Mouse (Mus musculus) lung, embryonic 15.5 days (tissue): ENCODE data around the gene Myl4. TPM values are rescaled to one million over a fixed set of nuclear protein-coding genes. Genes with fewer than 3 reads are reported as not detected.
"Not testable (repeated sequence)": the region's sequence is repeated elsewhere in the genome, so short reads cannot be mapped to it uniquely, and the experiment has no call there.

Experiments
- ATAC-seq: fragments of 200-750 bp; cut with Nextera tagmentation; 2 replicates; pipeline ENCODE4 v1.8.0; 2017; ENCODE audit warnings: moderate number of reproducible peaks, borderline replicate concordance; ENCODE audit not compliant: low FRiP score, low TSS enrichment; ENCODE audit errors: extremely low read depth
- H3K27ac ChIP-seq: fragments of 300-500 bp; sonication (generic); 2 replicates; pipeline ENCODE4 v1.5.1; 2015; ENCODE audit warnings: moderate library complexity, mild to moderate bottlenecking, inconsistent platforms
- H3K27me3 ChIP-seq: fragments of 300-500 bp; sonication (generic); 2 replicates; pipeline ENCODE4 v1.6.1; 2015; ENCODE audit warnings: inconsistent platforms
- H3K36me3 ChIP-seq: fragments of 300-500 bp; sonication (generic); 2 replicates; pipeline ENCODE4 v1.6.1; 2015; ENCODE audit warnings: inconsistent platforms
- H3K4me1 ChIP-seq: fragments of 300-500 bp; sonication (generic); 2 replicates; pipeline ENCODE4 v1.6.1; 2015; ENCODE audit warnings: inconsistent platforms
- H3K4me2 ChIP-seq: fragments of 300-500 bp; sonication (generic); 2 replicates; pipeline ENCODE4 v1.6.1; 2015; ENCODE audit warnings: inconsistent platforms, mild to moderate bottlenecking, moderate library complexity
- H3K4me3 ChIP-seq: fragments of 300-500 bp; sonication (generic); 2 replicates; pipeline ENCODE4 v1.5.1; 2015; ENCODE audit warnings: mild to moderate bottlenecking, inconsistent platforms
- H3K9ac ChIP-seq: fragments of 300-500 bp; sonication (generic); 2 replicates; pipeline ENCODE4 v1.6.1; 2015; ENCODE audit warnings: inconsistent platforms
- H3K9me3 ChIP-seq: fragments of 300-500 bp; sonication (generic); 2 replicates; pipeline ENCODE4 v1.6.1; 2016; ENCODE audit warnings: inconsistent platforms
- WGBS: fragments of 180-500 bp; shearing (Covaris S2); methylation state at CpG from one replicate; pipeline ENCODE4 v1.1.7; 2015; 5-methylcytosine and 5-hydroxymethylcytosine counted together
- polyA plus RNA-seq: library from polyadenylated mRNA; unstranded; fragments of >200 nt; fragmentation: Nextera tagmentation; extraction: Ambion mirVana; gene quantifications from 2 replicates; pipeline ENCODE4 v1.2.1, GENCODE M21; 2015

Myl4 gene
- polyA plus RNA-seq, 1 experiment from 2014 or later = 133 TPM

- Histone ChIP-seq H3K4me2 (no peak overlapping the region), H3K36me3 (no peaks in the 10 kb centered on the region), H3K9me3 (no peaks in the 10 kb centered on the region), H3K27me3 (no peaks in the 10 kb centered on the region), H3K4me1 (no peaks in the 10 kb centered on the region), H3K4me3 (no peak overlapping the region), H3K27ac (no peak overlapping the region), H3K9ac (no peak overlapping the region)
- ATAC-seq = no peak
- 54% methylated on average over 4 of the region's 4 CpGs for WGBS
Measured at GRCm38 (mm10) chr11:104558065-104558464, 7.6 kb downstream of the Myl4 start.

GRCm38 (mm10) chr11:104558651-104559403 is 8.4 kb downstream of the Myl4 start:
- Histone ChIP-seq H3K36me3 (no peaks in the 10 kb centered on the region), H3K4me3 (no peak overlapping the region), H3K4me1 (no peaks in the 10 kb centered on the region), H3K27me3 (no peaks in the 10 kb centered on the region), H3K9ac (no peak overlapping the region), H3K27ac (no peak overlapping the region), H3K4me2 (no peak overlapping the region), H3K9me3 (no peaks in the 10 kb centered on the region)
- WGBS = 59% methylated on average over 4 of the region's 4 CpGs
- no peak for ATAC-seq

- H3K9ac ChIP-seq = no peak overlapping the region
- no peaks in the 10 kb centered on the region for H3K36me3 ChIP-seq
- H3K27ac ChIP-seq = no peak overlapping the region
- 28% methylated on average over 2 of the region's 2 CpGs for WGBS
- H3K27me3 ChIP-seq = no peaks in the 10 kb centered on the region
- no peaks in the 10 kb centered on the region for H3K9me3 ChIP-seq
- ATAC-seq = no peak
- no peaks in the 10 kb centered on the region for H3K4me1 ChIP-seq
- no peak overlapping the region for H3K4me2 ChIP-seq
- H3K4me3 ChIP-seq = no peak overlapping the region
Measured at GRCm38 (mm10) chr11:104560971-104561370, 10.5 kb downstream of the Myl4 start.

GRCm38 (mm10) chr11:104563496-104563895 is 13.0 kb downstream of the Myl4 start:
- H3K4me1 ChIP-seq = peaks cover 4% of the 10 kb centered on the region; the same call in 1 of the 2 replicates
- WGBS = 44% methylated on average over 1 of the region's 1 CpGs
- no peak overlapping the region for H3K27ac ChIP-seq
- H3K27me3 ChIP-seq = no peaks in the 10 kb centered on the region
- ATAC-seq = no peak
- no peak overlapping the region for H3K4me2 ChIP-seq
- no peak overlapping the region for H3K4me3 ChIP-seq
- H3K9ac ChIP-seq = no peak overlapping the region
- H3K9me3 ChIP-seq = no peaks in the 10 kb centered on the region
- no peaks in the 10 kb centered on the region for H3K36me3 ChIP-seq

- H3K36me3 ChIP-seq = no peaks in the 10 kb centered on the region
- no peaks in the 10 kb centered on the region for H3K27me3 ChIP-seq
- peaks cover 8% of the 10 kb centered on the region; the same call in 1 of the 2 replicates for H3K4me1 ChIP-seq
- no peaks in the 10 kb centered on the region for H3K9me3 ChIP-seq
- H3K9ac ChIP-seq = no peak overlapping the region
- ATAC-seq = no peak
- no peak overlapping the region for H3K4me3 ChIP-seq
- WGBS = 64% methylated on average over 9 of the region's 9 CpGs
- H3K4me2 ChIP-seq = no peak overlapping the region
- no peak overlapping the region for H3K27ac ChIP-seq
Measured at GRCm38 (mm10) chr11:104565172-104565571, 14.7 kb downstream of the Myl4 start.

- Histone ChIP-seq H3K27me3 (no peaks in the 10 kb centered on the region), H3K9me3 (no peaks in the 10 kb centered on the region), H3K36me3 (no peaks in the 10 kb centered on the region), H3K4me3 (no peak overlapping the region), H3K9ac (no peak overlapping the region), H3K27ac (no peak overlapping the region), H3K4me2 (no peak overlapping the region), H3K4me1 (peaks cover 8% of the 10 kb centered on the region; the same call in 1 of the 2 replicates)
- WGBS = 84% methylated on average over 6 of the region's 6 CpGs
- ATAC-seq = no peak
Measured at GRCm38 (mm10) chr11:104566097-104566496, 15.6 kb downstream of the Myl4 start.

GRCm38 (mm10) chr11:104566796-104567195 is 16.3 kb downstream of the Myl4 start:
- Histone ChIP-seq H3K4me2 (no peak overlapping the region), H3K9ac (no peak overlapping the region), H3K4me1 (peaks cover 13% of the 10 kb centered on the region; the same call in 1 of the 2 replicates), H3K27me3 (no peaks in the 10 kb centered on the region), H3K27ac (no peak overlapping the region), H3K36me3 (no peaks in the 10 kb centered on the region), H3K9me3 (no peaks in the 10 kb centered on the region), H3K4me3 (no peak overlapping the region)
- no peak for ATAC-seq
- 77% methylated on average over 2 of the region's 2 CpGs for WGBS

GRCm38 (mm10) chr11:104567736-104568135 is 17.3 kb downstream of the Myl4 start:
- Histone ChIP-seq H3K4me2 (no peak overlapping the region), H3K4me1 (peaks cover 21% of the 10 kb centered on the region; the same call in 1 of the 2 replicates), H3K36me3 (no peaks in the 10 kb centered on the region), H3K27me3 (no peaks in the 10 kb centered on the region), H3K9ac (no peak overlapping the region), H3K9me3 (no peaks in the 10 kb centered on the region), H3K27ac (no peak overlapping the region), H3K4me3 (no peak overlapping the region)
- no peak for ATAC-seq
- WGBS = 62% methylated on average over 9 of the region's 9 CpGs

- peaks cover 25% of the 10 kb centered on the region; the same call in 1 of the 2 replicates for H3K4me1 ChIP-seq
- 69% methylated on average over 4 of the region's 4 CpGs for WGBS
- H3K36me3 ChIP-seq = no peaks in the 10 kb centered on the region
- H3K4me2 ChIP-seq = no peak overlapping the region
- no peak overlapping the region for H3K9ac ChIP-seq
- no peaks in the 10 kb centered on the region for H3K9me3 ChIP-seq
- ATAC-seq = no peak
- H3K4me3 ChIP-seq = no peak overlapping the region
- H3K27ac ChIP-seq = no peak overlapping the region
- H3K27me3 ChIP-seq = no peaks in the 10 kb centered on the region
Measured at GRCm38 (mm10) chr11:104568326-104568725, 17.9 kb downstream of the Myl4 start.

GRCm38 (mm10) chr11:104570515-104570914 is 20.1 kb downstream of the Myl4 start:
- not testable (repeated sequence) for H3K9me3 ChIP-seq, H3K27me3 ChIP-seq, H3K4me3 ChIP-seq, H3K27ac ChIP-seq, H3K36me3 ChIP-seq, H3K9ac ChIP-seq, ATAC-seq, H3K4me2 ChIP-seq
- 72% methylated on average over 8 of the region's 8 CpGs for WGBS
- peaks cover 25% of the 10 kb centered on the region; the same call in 1 of the 2 replicates for H3K4me1 ChIP-seq

- Histone ChIP-seq H3K4me1 (peaks cover 25% of the 10 kb centered on the region; the same call in 1 of the 2 replicates), H3K4me3 (peak overlapping the region; percentile 38), H3K9ac (peak overlapping the region; percentile 32; the same call in 1 of the 2 replicates), H3K4me2 (peak overlapping the region; percentile 78)
- H3K36me3 ChIP-seq, H3K27me3 ChIP-seq, H3K27ac ChIP-seq, H3K9me3 ChIP-seq: not testable (repeated sequence)
- ATAC-seq = peak; percentile 62; the same call in 1 of the 2 replicates
- WGBS = under 1% methylated on average over 28 of the region's 28 CpGs
Measured at GRCm38 (mm10) chr11:104571373-104571772, 20.9 kb downstream of the Myl4 start.

- H3K9ac ChIP-seq = no peak overlapping the region
- no peaks in the 10 kb centered on the region for H3K27me3 ChIP-seq
- no peak overlapping the region for H3K27ac ChIP-seq
- H3K4me2 ChIP-seq = no peak overlapping the region
- H3K9me3 ChIP-seq = no peaks in the 10 kb centered on the region
- H3K4me3 ChIP-seq = no peak overlapping the region
- H3K4me1 ChIP-seq = peaks cover 25% of the 10 kb centered on the region; the same call in 1 of the 2 replicates
- no peak for ATAC-seq
- 37% methylated on average over 7 of the region's 7 CpGs for WGBS
- H3K36me3 ChIP-seq = no peaks in the 10 kb centered on the region
Measured at GRCm38 (mm10) chr11:104572091-104572490, 21.6 kb downstream of the Myl4 start.
